Mouse (Mus musculus) gastrocnemius, adult 8-10 months (tissue): ENCODE measurements around the gene Rbfox1. TPM values are rescaled to one million over a fixed set of nuclear protein-coding genes. Genes with fewer than 3 reads are reported as not detected.

Experiments used
- DNase-seq, 2 experiments: peaks; one replicate each; pipeline ENCODE4 v3.0.0; 2022; ENCODE audit warnings: low spot score in 2 of 2
- total RNA-seq, 4 experiments: library from RNA; stranded (reverse); gene quantifications; 2 replicates each; pipeline ENCODE4 v1.2.4; 2022

Gene Rbfox1
- total RNA-seq, 4 experiments from 2014 or later: 236 to 270 (median 260) TPM

GRCm38 (mm10) chr16:6448250-6448649, 563.1 kb downstream of the Rbfox1 start:
- no peak for DNase-seq

- no peak for DNase-seq
Observed at GRCm38 (mm10) chr16:6455349-6455748, 570.2 kb downstream of the Rbfox1 start.

- DNase-seq: no peak
Observed at GRCm38 (mm10) chr16:6479094-6479590, 594.0 kb downstream of the Rbfox1 start.

- no peak for DNase-seq
Observed at GRCm38 (mm10) chr16:6479616-6480410, 594.7 kb downstream of the Rbfox1 start.

GRCm38 (mm10) chr16:6480411-6480728, 595.2 kb downstream of the Rbfox1 start:
- no peak for DNase-seq

GRCm38 (mm10) chr16:6483628-6484027, 598.5 kb downstream of the Rbfox1 start:
- no peak for DNase-seq

- no peak for DNase-seq
Observed at GRCm38 (mm10) chr16:6485631-6486030, 600.5 kb downstream of the Rbfox1 start.

GRCm38 (mm10) chr16:6502219-6502618, 617.1 kb downstream of the Rbfox1 start:
- DNase-seq: no peak

- DNase-seq: no peak
Observed at GRCm38 (mm10) chr16:6503573-6504331, 618.6 kb downstream of the Rbfox1 start.

- no peak for DNase-seq
Observed at GRCm38 (mm10) chr16:6508924-6509323, 623.8 kb downstream of the Rbfox1 start.

GRCm38 (mm10) chr16:6519474-6519873, 634.3 kb downstream of the Rbfox1 start:
- DNase-seq: no peak

GRCm38 (mm10) chr16:6525507-6526170, 640.5 kb downstream of the Rbfox1 start:
- DNase-seq: no peak

GRCm38 (mm10) chr16:6531459-6531858, 646.3 kb downstream of the Rbfox1 start:
- DNase-seq: no peak

- no peak for DNase-seq
Observed at GRCm38 (mm10) chr16:6532077-6532995, 647.2 kb downstream of the Rbfox1 start.

GRCm38 (mm10) chr16:6555776-6556175, 670.6 kb downstream of the Rbfox1 start:
- DNase-seq: no peak

GRCm38 (mm10) chr16:6557726-6558125, 672.6 kb downstream of the Rbfox1 start:
- no peak for DNase-seq

GRCm38 (mm10) chr16:6584700-6585099, 699.5 kb downstream of the Rbfox1 start:
- DNase-seq: no peak

- no peak for DNase-seq
Observed at GRCm38 (mm10) chr16:6585204-6585603, 700.0 kb downstream of the Rbfox1 start.

- DNase-seq: no peak
Observed at GRCm38 (mm10) chr16:6616526-6616925, 731.4 kb downstream of the Rbfox1 start.

- no peak for DNase-seq
Observed at GRCm38 (mm10) chr16:6640330-6640729, 755.2 kb downstream of the Rbfox1 start.

- no peak for DNase-seq
Observed at GRCm38 (mm10) chr16:6646941-6647340, 761.8 kb downstream of the Rbfox1 start.
